Mouse (Mus musculus) heart, embryonic 11.5 days (tissue): ENCODE data around the gene Nod2. TPM values are rescaled to one million over a fixed set of nuclear protein-coding genes. Genes with fewer than 3 reads are reported as not detected.

Experiments used
- ATAC-seq: fragments of 200-750 bp; cut with Nextera tagmentation; replicated peaks from 2 replicates; pipeline ENCODE4 v1.8.0; 2017; ENCODE audit warnings: moderate library complexity; ENCODE audit not compliant: insufficient number of reproducible peaks, low FRiP score, low TSS enrichment
- H3K27ac ChIP-seq: fragments of 300-500 bp; sonication (generic); 2 replicates; pipeline ENCODE4 v1.5.1; 2014; ENCODE audit warnings: mild to moderate bottlenecking, low read depth, low read length
- H3K27me3 ChIP-seq: fragments of 300-500 bp; sonication (generic); 2 replicates; pipeline ENCODE4 v1.6.1; 2014; ENCODE audit warnings: mild to moderate bottlenecking, low read length, mixed read lengths; ENCODE audit not compliant: control insufficient read depth, insufficient read depth
- H3K36me3 ChIP-seq: fragments of 300-500 bp; sonication (generic); 2 replicates; pipeline ENCODE4 v1.6.1; 2014; ENCODE audit warnings: mild to moderate bottlenecking, low read length, moderate library complexity, mixed read lengths; ENCODE audit not compliant: control insufficient read depth, insufficient read depth
- H3K4me1 ChIP-seq: fragments of 300-500 bp; sonication (generic); 2 replicates; pipeline ENCODE4 v1.6.1; 2014; ENCODE audit warnings: low read length; ENCODE audit not compliant: control insufficient read depth, insufficient read depth
- H3K4me2 ChIP-seq: fragments of 300-500 bp; sonication (generic); 2 replicates; pipeline ENCODE4 v1.6.1; 2014; ENCODE audit warnings: mild to moderate bottlenecking, moderate library complexity
- H3K4me3 ChIP-seq: fragments of 300-500 bp; sonication (generic); 2 replicates; pipeline ENCODE4 v1.5.1; 2014; ENCODE audit warnings: low read depth, low read length
- H3K9ac ChIP-seq: fragments of 300-500 bp; sonication (generic); 2 replicates; pipeline ENCODE4 v1.6.1; 2014; ENCODE audit warnings: mild to moderate bottlenecking, low read depth, low read length, moderate library complexity
- H3K9me3 ChIP-seq: fragments of 300-500 bp; sonication (generic); replicated peaks from 2 replicates; pipeline ENCODE4 v1.6.1; 2016; ENCODE audit warnings: low read length; ENCODE audit not compliant: control insufficient read depth
- WGBS: fragments of 180-500 bp; shearing (Covaris S2); extraction: QIAGEN DNeasy Blood & Tissue Kit; methylation state at CpG from one replicate; pipeline ENCODE4 v1.1.7; 2014; ENCODE audit not compliant: insufficient replicate concordance; 5-methylcytosine and 5-hydroxymethylcytosine counted together
- polyA plus RNA-seq: library from polyadenylated mRNA; unstranded; fragments of >200 nt; fragmentation: Nextera tagmentation; extraction: Ambion mirVana; gene quantifications from 2 replicates; pipeline ENCODE4 v1.2.1, GENCODE M21; 2014

Gene Nod2
- polyA plus RNA-seq, 1 experiment from 2014 or later: 0.04 TPM

DNA sequence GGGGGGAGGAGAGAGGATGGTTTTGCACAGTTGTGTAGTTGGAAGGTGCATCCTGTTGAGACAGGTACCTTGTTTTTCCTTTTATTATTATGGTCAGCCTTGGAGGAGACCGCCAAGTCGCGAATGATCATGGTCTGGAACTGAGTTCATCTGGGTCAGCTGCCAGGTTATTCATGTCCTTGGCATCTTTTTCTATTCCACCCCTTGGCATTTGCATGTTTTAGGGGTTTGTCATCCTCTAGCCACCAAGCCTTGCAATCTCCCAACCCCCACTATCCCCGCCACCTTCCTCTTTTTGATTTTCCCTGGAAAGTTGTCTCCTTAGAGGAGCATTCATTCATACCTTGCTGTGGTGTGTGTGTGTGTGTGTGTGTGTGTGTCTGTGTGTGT lies 50.5 kb downstream of the Nod2 start:
- Histone ChIP-seq H3K36me3 (no peaks in the 10 kb centered on the region), H3K27me3 (no peaks in the 10 kb centered on the region), H3K4me2 (peak overlapping the region; percentile 81), H3K4me3 (peak overlapping the region; percentile 94), H3K4me1 (0 out of 2 replicates have a peak, but pooled peaks cover 2% of the 10 kb centered on the region), H3K27ac (peak overlapping the region; percentile 54), H3K9ac (peak overlapping the region; percentile 78), H3K9me3 (no peaks in the 10 kb centered on the region)
- 18% methylated on average over 4 of the region's 4 CpGs for WGBS
- no peak for ATAC-seq

DNA sequence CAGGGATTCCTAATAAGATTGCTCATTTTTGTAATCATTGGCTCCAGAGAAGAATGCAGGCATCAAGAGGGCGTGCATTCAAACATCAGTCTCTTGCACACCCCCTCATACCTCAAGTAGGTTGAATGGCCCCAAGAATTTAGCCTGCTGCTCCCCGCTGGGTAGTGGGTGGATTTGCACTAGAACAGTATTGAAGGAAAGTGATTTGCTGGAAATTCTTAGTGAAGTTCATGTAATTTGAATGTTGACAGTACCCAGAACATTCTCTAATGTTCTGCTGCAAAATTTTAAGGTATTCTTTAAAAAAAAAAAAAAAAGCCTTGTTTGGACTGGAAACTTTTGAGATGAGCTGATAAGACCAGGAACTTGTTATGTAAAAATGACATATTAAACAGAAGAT lies 50.9 kb downstream of the Nod2 start:
- no peaks in the 10 kb centered on the region for H3K9me3 ChIP-seq
- no peaks in the 10 kb centered on the region for H3K36me3 ChIP-seq
- H3K27me3 ChIP-seq: no peaks in the 10 kb centered on the region
- H3K4me3 ChIP-seq: peak overlapping the region; percentile 94
- H3K27ac ChIP-seq: no peak overlapping the region
- no peak overlapping the region; the same call in 1 of the 2 replicates for H3K9ac ChIP-seq
- H3K4me2 ChIP-seq: peak overlapping the region; percentile 81
- ATAC-seq: no peak
- WGBS: 55% methylated on average over 2 of the region's 2 CpGs
- 0 out of 2 replicates have a peak, but pooled peaks cover 2% of the 10 kb centered on the region for H3K4me1 ChIP-seq

DNA sequence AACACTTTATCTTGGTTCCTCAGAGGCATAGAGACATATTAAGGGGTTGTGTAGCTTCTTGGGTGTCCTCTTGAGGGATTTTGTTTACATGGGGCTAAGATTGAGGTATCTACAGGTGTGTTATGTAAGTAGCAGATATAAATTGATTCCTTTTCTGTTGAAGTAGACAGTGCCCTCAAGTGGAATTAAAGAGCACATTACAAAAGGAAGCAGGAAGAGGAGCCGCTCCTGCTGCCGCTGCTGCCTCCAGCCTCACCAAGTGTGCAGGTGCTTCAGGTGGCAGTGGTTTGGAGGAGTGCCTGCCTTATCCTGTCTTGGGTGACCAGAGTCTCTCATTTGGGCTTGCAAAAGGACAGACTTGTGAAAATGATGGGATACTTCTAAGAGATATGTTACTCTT lies 54.5 kb downstream of the Nod2 start:
- Histone ChIP-seq H3K27ac (no peak overlapping the region), H3K27me3 (no peaks in the 10 kb centered on the region), H3K9ac (no peak overlapping the region), H3K4me3 (no peak overlapping the region), H3K9me3 (no peaks in the 10 kb centered on the region), H3K4me1 (no peaks in the 10 kb centered on the region), H3K36me3 (no peaks in the 10 kb centered on the region), H3K4me2 (no peak overlapping the region)
- 22% methylated on average over 2 of the region's 2 CpGs for WGBS
- no peak for ATAC-seq

DNA sequence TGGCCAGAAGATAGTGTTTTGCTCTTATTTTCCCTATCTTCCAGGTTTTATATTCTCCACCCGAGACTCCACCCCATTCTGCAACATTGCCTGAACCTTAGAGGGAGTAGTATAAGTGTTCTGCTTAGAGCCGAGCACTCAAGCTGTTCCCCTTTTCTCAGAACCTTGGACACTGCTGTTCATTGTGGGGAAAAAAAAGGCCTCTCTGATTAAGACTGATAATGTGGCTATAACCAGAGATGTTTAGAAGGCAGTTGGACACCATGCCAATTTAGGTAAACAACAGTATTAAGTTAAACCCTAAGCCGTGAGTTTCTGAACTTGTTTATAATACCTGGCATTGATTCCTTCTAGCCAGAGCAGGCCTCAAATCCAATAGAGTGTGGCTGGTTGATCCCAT lies 55.7 kb downstream of the Nod2 start:
- Histone ChIP-seq H3K4me2 (no peak overlapping the region), H3K4me3 (no peak overlapping the region), H3K4me1 (no peaks in the 10 kb centered on the region), H3K27me3 (no peaks in the 10 kb centered on the region), H3K36me3 (no peaks in the 10 kb centered on the region), H3K27ac (no peak overlapping the region), H3K9ac (no peak overlapping the region), H3K9me3 (no peaks in the 10 kb centered on the region)
- 81% methylated on average over 3 of the region's 3 CpGs for WGBS
- ATAC-seq: no peak

DNA sequence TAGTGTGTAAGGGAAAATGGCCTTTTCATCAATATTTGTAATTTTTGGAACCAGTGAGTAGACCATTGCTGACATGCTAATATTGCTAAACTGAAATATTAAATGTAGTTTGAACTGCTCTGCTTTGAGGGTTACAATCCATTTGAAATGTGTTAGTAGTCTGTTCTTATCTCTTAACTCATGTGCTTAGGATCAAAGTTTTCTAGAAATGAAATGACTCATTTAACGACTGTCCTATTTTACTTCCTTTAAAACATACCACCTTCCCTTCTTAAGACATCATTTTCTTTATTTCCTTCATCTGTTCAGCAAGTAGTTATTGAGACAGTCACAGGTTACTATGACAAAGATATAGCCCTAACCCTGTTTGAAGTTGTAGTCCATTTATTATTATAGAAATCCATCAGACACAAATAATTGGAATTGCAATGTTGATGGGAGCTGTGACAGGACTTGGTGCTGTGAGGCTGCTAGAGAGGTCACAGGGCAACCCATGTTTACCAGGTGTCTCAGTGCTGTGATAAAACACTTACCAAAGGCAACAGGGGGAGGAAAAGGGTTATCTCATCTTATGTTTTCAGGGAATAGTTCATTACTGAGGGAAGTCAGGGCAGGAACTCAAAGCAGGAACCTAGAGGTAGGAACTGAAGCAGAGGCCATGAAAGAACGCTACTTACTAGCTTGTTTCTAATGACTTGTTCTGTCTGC lies 76.3 kb downstream of the Nod2 start:
- WGBS: 88% methylated on average over 2 of the region's 2 CpGs
- Histone ChIP-seq H3K4me2 (no peak overlapping the region), H3K9me3 (no peaks in the 10 kb centered on the region), H3K36me3 (0 out of 2 replicates have a peak, but pooled peaks cover 5% of the 10 kb centered on the region), H3K27ac (no peak overlapping the region), H3K27me3 (no peaks in the 10 kb centered on the region), H3K4me1 (no peaks in the 10 kb centered on the region), H3K4me3 (no peak overlapping the region), H3K9ac (no peak overlapping the region)
- no peak for ATAC-seq

Other genes with a start within 250 kb of the Nod2 start
- 17.3 and 18.3 TPM in 2 replicates for gene Nkd1, start 126.0 kb upstream of the Nod2 start, polyA plus RNA-seq
- 0.39 and 0.63 TPM in 2 replicates for gene Snx20, start 11.2 kb upstream of the Nod2 start, polyA plus RNA-seq
- 10.2 and 11.5 TPM in 2 replicates for gene Cyld, start 49.7 kb downstream of the Nod2 start, polyA plus RNA-seq